In genomic region chr11:76137996-76138395, GRCm38 (mm10) we compare ENCODE assay signal across 23 mouse cellular contexts.
"Had no signal": no experiment of that assay in that cellular context is flagged by ENCODE, and none has a peak within 500 bp of the region (broad histone marks: within the 10 kb centered on the region; RNA-seq: fewer than 3 reads in every experiment).

No protein-coding gene starts in this region.

- H3K4me1 ChIP-seq: heart, embryonic 13.5 days; heart, embryonic 15.5 days; hindbrain, embryonic 13.5 days; hindbrain, embryonic 15.5 days; limb, embryonic 13.5 days; limb, embryonic 15.5 days; liver, embryonic 12.5 days had no signal

- H3K27ac ChIP-seq: heart, adult 2 months; heart, embryonic 13.5 days; heart, embryonic 15.5 days; hindbrain, embryonic 13.5 days; hindbrain, embryonic 15.5 days; hindbrain, postnatal 0 days; layer of hippocampus, adult 2 months; left cerebral cortex, adult 2 months; limb, embryonic 13.5 days; limb, embryonic 15.5 days; liver, embryonic 12.5 days; liver, embryonic 14.5 days had no signal

- DNase-seq: gastrocnemius, postnatal 14 days; gastrocnemius, postnatal 36 days; heart, adult 11 months; heart, adult 2 months; heart, postnatal 14 days; heart, postnatal 36 days; kidney, adult 18-20 months; kidney, adult 8-10 months; kidney, postnatal 10 days; kidney, postnatal 25 days; kidney, postnatal 4 days; left cerebral cortex, postnatal 4 days had no signal

- H3K4me3 ChIP-seq: heart, adult 2 months; heart, embryonic 13.5 days; heart, embryonic 15.5 days; hindbrain, embryonic 13.5 days; hindbrain, embryonic 15.5 days; layer of hippocampus, adult 2 months; left cerebral cortex, adult 2 months; limb, embryonic 13.5 days; limb, embryonic 15.5 days; liver, embryonic 12.5 days had no signal
